Mouse (Mus musculus) layer of hippocampus, adult 18-20 months (tissue): ENCODE data around the gene Aars2. TPM values are rescaled to one million over a fixed set of nuclear protein-coding genes. Genes with fewer than 3 reads are reported as not detected.

ENCODE experiments used
- DNase-seq, 2 experiments: peaks; one replicate each; pipeline ENCODE4 v3.0.0; 2022; ENCODE audit warnings: low spot score in 2 of 2
- long read RNA-seq: library from polyadenylated mRNA; stranded (forward); transcript quantifications from one replicate; pipeline ENCODE4 v2.0.0, GENCODE M21; 2021
- total RNA-seq, 2 experiments: library from RNA; stranded (reverse); gene quantifications; 2 replicates each; pipeline ENCODE4 v1.2.3; 2021

Gene Aars2
- total RNA-seq = 10 to 100 TPM; 21.9 to 22.7 TPM
- long read RNA-seq, transcript Aars2-201 (22 exons, 3,349 nt) = major isoform, 46 of 71 reads
- long read RNA-seq, partial matches to known transcripts = 6 of 71 reads
- long read RNA-seq, other reads (novel, unspliced or antisense) = 19 of 71 reads

- DNase-seq = peak; percentile 86 to 95
Measured at GRCm38 (mm10) chr17:45506700-45507189, at the start of gene Aars2. Gene Aars2, plus strand, starts transcription at chr17:45506841.

- no peak for DNase-seq
Measured at GRCm38 (mm10) chr17:45457487-45457886, 49.2 kb upstream of the Aars2 start.

GRCm38 (mm10) chr17:45458516-45458915 is 48.1 kb upstream of the Aars2 start:
- DNase-seq = no peak

GRCm38 (mm10) chr17:45459062-45459461 is 47.6 kb upstream of the Aars2 start:
- no peak for DNase-seq

- no peak for DNase-seq
Measured at GRCm38 (mm10) chr17:45462506-45462905, 44.1 kb upstream of the Aars2 start.

GRCm38 (mm10) chr17:45464255-45464654 is 42.4 kb upstream of the Aars2 start:
- no peak for DNase-seq

- no peak for DNase-seq
Measured at GRCm38 (mm10) chr17:45466701-45467100, 39.9 kb upstream of the Aars2 start.

- DNase-seq = no peak
Measured at GRCm38 (mm10) chr17:45468302-45468701, 38.3 kb upstream of the Aars2 start.

GRCm38 (mm10) chr17:45470726-45471125 is 35.9 kb upstream of the Aars2 start:
- DNase-seq = peak in 1 of 2 experiments; percentile 37

GRCm38 (mm10) chr17:45473667-45474066 is 33.0 kb upstream of the Aars2 start:
- no peak for DNase-seq

- no peak for DNase-seq
Measured at GRCm38 (mm10) chr17:45474146-45474545, 32.5 kb upstream of the Aars2 start.

- peak; percentile 86 to 90 for DNase-seq
Measured at GRCm38 (mm10) chr17:45474669-45475465, 31.8 kb upstream of the Aars2 start, which contains the start of gene Spats1. Gene Spats1, minus strand, starts transcription at chr17:45475415.

- peak; percentile 75 to 88 for DNase-seq
Measured at GRCm38 (mm10) chr17:45478234-45478825, 28.3 kb upstream of the Aars2 start.

GRCm38 (mm10) chr17:45480429-45480828 is 26.2 kb upstream of the Aars2 start:
- peak in 1 of 2 experiments; percentile 31 for DNase-seq

- peak; percentile 43 to 72 for DNase-seq
Measured at GRCm38 (mm10) chr17:45485581-45485980, 21.1 kb upstream of the Aars2 start.

GRCm38 (mm10) chr17:45487216-45487615 is 19.4 kb upstream of the Aars2 start:
- DNase-seq = no peak

- no peak for DNase-seq
Measured at GRCm38 (mm10) chr17:45488321-45489254, 18.1 kb upstream of the Aars2 start.

- DNase-seq = no peak
Measured at GRCm38 (mm10) chr17:45489736-45490135, 16.9 kb upstream of the Aars2 start.

GRCm38 (mm10) chr17:45490532-45491154 is 16.0 kb upstream of the Aars2 start:
- DNase-seq = no peak

GRCm38 (mm10) chr17:45495398-45495797 is 11.2 kb upstream of the Aars2 start:
- DNase-seq = no peak

- no peak for DNase-seq
Measured at GRCm38 (mm10) chr17:45498397-45498796, 8.2 kb upstream of the Aars2 start.
